Mouse (Mus musculus) left cerebral cortex, adult 11 months (tissue): Measurements from ENCODE around the gene Abhd15.

Experiments used
- DNase-seq: peaks from one replicate; pipeline ENCODE4 v3.0.0; 2022; ENCODE audit warnings: low spot score

The Abhd15 gene

DNA sequence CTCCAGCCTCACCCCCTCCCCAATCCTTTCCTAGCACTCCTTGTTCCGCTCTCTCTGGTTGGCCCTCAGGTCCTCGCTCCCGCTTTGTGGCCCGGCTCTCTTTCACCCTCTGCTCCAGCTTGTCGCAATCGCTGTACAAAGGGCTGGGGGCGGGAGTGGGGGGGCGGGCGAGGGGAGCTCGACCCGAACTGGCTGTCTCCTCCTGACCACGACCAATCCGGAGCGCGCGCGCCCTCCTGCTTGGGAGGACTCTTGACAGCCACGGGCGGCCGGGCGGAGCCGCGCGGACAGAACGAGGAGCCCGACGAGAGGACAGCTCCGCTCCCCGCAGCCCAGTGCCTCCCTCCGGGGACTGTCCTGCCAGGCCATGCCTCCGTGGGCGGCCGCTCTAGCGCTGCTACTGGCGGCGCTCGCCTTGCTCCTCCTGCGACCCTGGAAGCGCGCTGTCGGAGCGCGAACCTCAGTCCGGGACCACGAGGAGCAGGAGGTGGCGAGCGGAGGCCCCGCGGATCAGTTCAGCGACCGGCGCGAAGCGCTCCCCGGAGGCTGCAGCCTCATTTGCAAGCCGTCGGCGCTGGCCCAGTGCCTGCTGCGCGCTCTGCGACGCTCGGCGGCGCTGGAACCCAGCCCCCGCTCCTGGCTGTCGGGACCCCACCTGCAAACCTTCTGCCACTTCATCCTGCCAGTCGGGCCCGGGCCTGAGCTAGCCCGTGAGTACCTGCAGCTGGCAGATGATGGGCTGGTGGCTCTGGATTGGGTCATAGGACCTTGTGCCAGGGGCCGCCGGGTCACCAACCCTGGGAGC, at the start of gene Abhd15:
TSS of gene Abhd15 (plus strand) at position 290 of the 805 bp plus-strand sequence.
- no peak for DNase-seq

- no peak for DNase-seq
These were observed 48.4 kb upstream of the Abhd15 start for GRCm38 (mm10) chr11:77466544-77466943.

DNA sequence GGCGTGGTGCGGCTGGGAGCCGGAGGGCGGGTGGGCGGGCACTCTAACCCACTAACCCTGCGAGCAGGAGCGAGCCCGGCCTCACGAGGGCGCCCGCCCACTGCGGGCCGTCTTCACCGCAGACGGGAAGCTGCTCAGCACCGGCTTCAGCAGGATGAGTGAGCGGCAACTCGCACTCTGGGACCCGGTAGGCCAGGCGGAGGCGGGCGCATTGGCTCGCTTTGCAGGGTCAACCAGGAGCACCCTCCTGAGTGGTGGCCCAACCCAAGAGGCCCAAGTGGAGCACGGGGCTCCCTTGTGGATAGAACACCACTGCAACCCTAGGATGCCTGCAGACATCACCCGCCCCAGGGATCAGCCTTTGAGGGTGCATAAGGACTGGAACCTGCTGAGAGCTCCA, 47.8 kb upstream of the Abhd15 start:
- no peak for DNase-seq

DNA sequence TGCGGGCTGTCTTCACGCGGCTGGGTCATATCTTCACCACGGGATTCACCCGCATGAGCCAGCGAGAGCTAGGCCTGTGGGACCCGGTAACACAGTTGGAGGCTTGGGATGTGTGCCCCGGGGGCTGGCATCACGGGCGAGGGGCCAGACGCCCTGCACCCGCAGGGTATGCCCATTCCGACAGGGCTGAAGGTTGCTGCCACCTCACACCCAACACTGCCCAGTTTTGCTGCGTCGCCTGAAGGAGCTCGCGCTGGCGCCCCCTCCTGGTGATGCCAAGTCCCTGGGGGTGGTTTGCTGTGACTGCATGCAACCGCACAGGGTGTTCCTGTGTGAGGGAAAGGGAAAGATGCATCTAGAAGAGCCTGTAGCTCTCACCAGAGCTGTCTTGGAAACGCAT, 47.1 kb upstream of the Abhd15 start:
- DNase-seq: no peak

- no peak for DNase-seq
These were observed 46.5 kb upstream of the Abhd15 start for GRCm38 (mm10) chr11:77468397-77468796.

GRCm38 (mm10) chr11:77471407-77471806, 43.5 kb upstream of the Abhd15 start:
- DNase-seq: no peak

- no peak for DNase-seq
These were observed 42.1 kb upstream of the Abhd15 start for GRCm38 (mm10) chr11:77472775-77473174.

GRCm38 (mm10) chr11:77476216-77476615, 38.7 kb upstream of the Abhd15 start:
- no peak for DNase-seq

- no peak for DNase-seq
These were observed 38.0 kb upstream of the Abhd15 start for GRCm38 (mm10) chr11:77476895-77477294.

GRCm38 (mm10) chr11:77483043-77483442, 31.9 kb upstream of the Abhd15 start:
- DNase-seq: no peak

- no peak for DNase-seq
These were observed 31.2 kb upstream of the Abhd15 start for GRCm38 (mm10) chr11:77483510-77484255.

GRCm38 (mm10) chr11:77485229-77485628, 29.7 kb upstream of the Abhd15 start:
- no peak for DNase-seq

- DNase-seq: no peak
These were observed 28.1 kb upstream of the Abhd15 start for GRCm38 (mm10) chr11:77486798-77487197.

- no peak for DNase-seq
These were observed 25.9 kb upstream of the Abhd15 start for GRCm38 (mm10) chr11:77488771-77489581.

GRCm38 (mm10) chr11:77489591-77490235, 25.2 kb upstream of the Abhd15 start, which contains the start of gene Ankrd13b:
Ankrd13b (minus strand) TSS chr11:77489678.
- DNase-seq: no peak

DNA sequence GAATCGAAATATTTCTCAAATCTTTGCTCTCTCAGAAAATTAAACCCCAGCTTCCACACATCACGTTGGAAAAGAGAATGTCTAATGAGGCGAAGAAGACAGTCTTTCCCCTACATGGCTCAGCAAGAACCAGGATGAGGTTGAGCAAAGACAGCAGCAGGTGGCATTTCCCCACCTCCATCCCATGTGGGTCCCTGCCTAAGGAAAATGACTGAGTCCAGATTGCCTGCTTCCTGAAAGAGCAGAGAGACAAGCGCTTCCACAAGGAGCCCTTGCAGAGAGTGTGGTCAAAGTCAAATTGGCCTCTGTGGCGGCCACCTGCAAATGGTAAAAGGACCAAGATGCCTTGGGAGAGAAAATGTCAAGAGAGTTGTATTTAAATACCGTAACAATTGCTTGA, 24.5 kb upstream of the Abhd15 start:
- no peak for DNase-seq

DNA sequence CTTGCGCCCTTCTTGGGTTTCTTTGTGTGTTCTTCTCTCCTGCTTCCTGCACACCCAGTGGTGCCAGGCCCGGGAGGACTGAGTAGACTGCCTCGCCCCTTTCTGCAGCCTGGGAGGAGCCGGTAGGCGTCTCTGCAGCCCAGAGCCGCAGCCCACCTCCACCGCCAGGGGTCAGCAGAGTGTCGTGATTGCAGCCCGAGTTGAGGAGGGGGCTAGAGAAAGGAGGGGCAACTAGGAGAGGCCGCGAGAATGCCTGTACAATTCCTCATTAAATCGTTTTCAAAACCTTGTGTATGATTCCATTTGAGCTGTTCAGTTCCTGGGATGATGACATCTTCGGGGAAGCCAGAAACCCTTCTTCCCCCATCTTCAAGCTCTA, 23.8 kb upstream of the Abhd15 start:
- peak; percentile 84 for DNase-seq

DNA sequence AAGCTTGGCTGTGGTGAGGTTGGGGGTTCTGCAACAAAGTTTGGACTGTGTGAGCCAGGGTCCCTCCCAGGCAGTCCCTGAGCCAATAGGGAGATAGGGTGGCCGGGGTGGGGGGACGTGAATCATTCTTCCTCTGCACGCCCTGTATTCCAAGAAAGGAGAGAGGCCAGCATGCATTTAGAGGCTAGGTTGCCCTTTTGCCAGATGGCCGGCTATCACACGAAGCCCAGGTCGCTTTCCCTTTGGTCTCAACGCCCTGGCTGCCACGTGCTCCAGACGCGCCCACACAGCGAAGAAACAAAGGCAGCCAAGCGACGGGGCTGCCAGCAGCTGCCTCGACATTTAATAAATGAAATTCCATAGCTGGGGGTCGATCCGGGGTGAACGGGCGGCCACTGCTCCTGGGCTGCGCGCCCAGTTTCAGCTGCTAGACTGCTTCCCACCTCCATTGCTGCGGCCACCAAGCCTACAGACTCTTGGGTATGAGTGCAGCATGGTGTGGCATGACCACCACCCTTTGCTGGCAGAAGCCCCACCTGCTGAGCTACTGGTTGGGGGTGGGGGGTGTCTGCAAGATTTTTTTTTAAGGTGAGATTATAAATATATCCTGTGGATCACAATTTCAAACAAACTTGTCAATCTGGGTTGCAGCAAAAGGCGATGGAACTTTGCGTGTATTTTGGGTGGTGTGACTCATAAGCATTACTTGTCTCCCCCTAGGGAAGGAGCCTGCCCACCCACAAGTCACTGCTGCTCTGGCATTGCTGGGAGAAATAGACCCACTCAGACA, 23.2 kb upstream of the Abhd15 start:
- no peak for DNase-seq

- DNase-seq: no peak
These were observed 22.5 kb upstream of the Abhd15 start for GRCm38 (mm10) chr11:77492311-77492871.

- DNase-seq: peak; percentile 86
These were observed 22.0 kb upstream of the Abhd15 start for GRCm38 (mm10) chr11:77492911-77493332.
